Mouse (Mus musculus): ENCODE measurements around the gene Dync1h1. TPM values are rescaled to one million over a fixed set of nuclear protein-coding genes. Genes with fewer than 3 reads are reported as not detected.

The Dync1h1 gene
- total RNA-seq (2021) = 100 to 1,000 TPM; 337 to 350 TPM

GRCm38 (mm10) chr12:110601241-110602218 is at the start of gene Dync1h1:
TSS of gene Dync1h1 (plus strand) at chr12:110601452.
- intact Hi-C loops (cut with DNase I) = loop anchor here (5.0 kb wide), 1 partner anchor 241 kb away; the partner anchor contains the start of gene Mok
- DNase-seq (ENCODE audit: extremely low spot score in 1 of 2, low spot score in 2 of 2) = peak; percentile 91 to 97

- intact Hi-C loops (cut with DNase I) = no loop called here
- DNase-seq (ENCODE audit: extremely low spot score in 1 of 2, low spot score in 2 of 2) = no peak
Observed at GRCm38 (mm10) chr12:110552113-110552512, 49.1 kb upstream of the Dync1h1 start.

- intact Hi-C loops (cut with DNase I) = no loop called here
- DNase-seq (ENCODE audit: extremely low spot score in 1 of 2, low spot score in 2 of 2) = no peak
Observed at GRCm38 (mm10) chr12:110553362-110553761, 47.9 kb upstream of the Dync1h1 start.

- DNase-seq (ENCODE audit: extremely low spot score in 1 of 2, low spot score in 2 of 2) = no peak
- intact Hi-C loops (cut with DNase I) = no loop called here
Observed at GRCm38 (mm10) chr12:110555536-110556240, 45.6 kb upstream of the Dync1h1 start.

- no peak for DNase-seq (ENCODE audit: extremely low spot score in 1 of 2, low spot score in 2 of 2)
- intact Hi-C loops (cut with DNase I) = no loop called here
Observed at GRCm38 (mm10) chr12:110556861-110557628, 44.2 kb upstream of the Dync1h1 start.

GRCm38 (mm10) chr12:110558175-110558574 is 43.1 kb upstream of the Dync1h1 start:
- intact Hi-C loops (cut with DNase I) = no loop called here
- no peak for DNase-seq (ENCODE audit: extremely low spot score in 1 of 2, low spot score in 2 of 2)

DNA sequence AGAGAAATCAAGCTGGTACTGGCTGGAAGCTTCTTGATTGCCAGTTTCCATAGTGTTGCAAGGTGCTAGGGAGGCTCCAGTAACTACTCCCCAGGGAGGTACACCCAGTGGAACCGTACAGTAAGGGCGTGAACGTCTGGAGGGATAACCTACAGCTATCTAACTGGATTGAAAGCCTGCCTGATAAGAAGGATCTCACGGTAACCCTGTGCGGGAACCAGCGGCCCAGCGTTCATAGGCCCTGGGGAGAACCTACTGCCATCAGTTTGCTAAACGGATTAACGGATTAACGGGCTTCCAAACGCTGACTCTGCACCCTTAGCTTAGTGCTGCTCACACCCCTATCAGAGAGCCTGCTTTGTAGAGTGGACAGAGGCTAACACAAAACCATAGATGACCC is 37.9 kb upstream of the Dync1h1 start:
- DNase-seq (ENCODE audit: extremely low spot score in 1 of 2, low spot score in 2 of 2) = no peak
- intact Hi-C loops (cut with DNase I) = no loop called here

DNA sequence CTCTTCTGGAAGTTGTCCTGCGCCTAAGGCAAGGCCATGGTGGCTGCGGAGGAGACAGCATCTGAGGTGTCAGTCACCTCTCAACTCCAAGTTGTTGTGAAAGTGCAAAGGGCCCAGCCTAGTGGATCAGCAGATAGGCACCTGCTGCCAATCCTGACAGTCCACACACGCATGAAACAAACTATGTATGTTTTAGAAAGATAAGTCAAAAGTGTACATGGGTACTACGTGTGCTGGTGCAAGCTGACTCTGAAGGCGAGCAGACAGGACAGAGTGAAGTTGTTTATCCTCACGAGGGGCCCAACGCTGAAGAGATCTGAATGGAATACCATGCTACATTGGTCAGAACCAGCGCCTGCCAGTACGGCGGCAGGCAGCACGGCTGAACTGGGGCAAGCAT is 36.4 kb upstream of the Dync1h1 start:
- no peak for DNase-seq (ENCODE audit: extremely low spot score in 1 of 2, low spot score in 2 of 2)
- intact Hi-C loops (cut with DNase I) = no loop called here

- no peak for DNase-seq (ENCODE audit: extremely low spot score in 1 of 2, low spot score in 2 of 2)
Observed at GRCm38 (mm10) chr12:110566366-110566765, 34.9 kb upstream of the Dync1h1 start.

DNA sequence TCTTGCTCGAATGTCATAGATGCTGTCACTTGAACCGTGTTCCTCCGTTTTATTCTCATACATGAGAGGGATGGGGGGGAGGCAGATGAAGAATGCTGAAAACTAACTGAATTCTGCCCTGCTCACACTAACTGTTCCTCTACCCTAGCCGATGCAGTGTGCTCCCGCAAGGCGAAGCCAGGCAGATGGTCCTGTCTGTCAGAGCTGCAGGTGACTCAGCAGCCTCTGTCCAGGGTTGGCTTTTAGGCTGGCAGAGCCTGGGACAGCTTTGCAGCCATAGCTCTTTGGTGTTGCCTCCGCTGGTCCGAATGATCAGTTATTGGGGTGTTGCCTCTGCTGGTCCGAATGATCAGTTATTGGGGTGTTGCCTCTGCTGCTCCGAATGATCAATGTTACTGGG is 30.2 kb upstream of the Dync1h1 start:
- DNase-seq (ENCODE audit: extremely low spot score in 1 of 2, low spot score in 2 of 2) = no peak
- intact Hi-C loops (cut with DNase I) = no loop called here

More at GRCm38 (mm10) chr12:110566366-110566765, 34.9 kb upstream of the Dync1h1 start:
- intact Hi-C loops (cut with DNase I) = no loop called here

DNA sequence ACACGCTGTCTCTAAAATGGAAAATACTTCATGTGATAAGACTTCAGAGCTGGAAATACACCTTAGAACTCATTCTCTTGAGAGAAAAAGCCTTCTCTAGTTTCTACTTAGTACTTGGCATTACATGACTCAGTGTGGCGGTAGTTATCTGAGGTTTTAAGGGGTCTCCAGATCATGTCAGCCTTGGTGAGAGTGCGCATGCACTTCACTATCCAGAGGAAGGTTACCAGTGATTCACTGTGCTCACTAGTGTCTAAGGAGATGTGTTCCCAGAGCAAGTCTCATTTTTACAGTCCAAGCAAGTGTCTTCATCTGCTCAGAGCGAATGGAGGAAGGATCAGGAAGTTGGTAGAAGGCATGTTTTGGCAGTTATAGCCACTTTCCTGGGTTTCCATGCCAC is 28.9 kb upstream of the Dync1h1 start:
- no peak for DNase-seq (ENCODE audit: extremely low spot score in 1 of 2, low spot score in 2 of 2)
- intact Hi-C loops (cut with DNase I) = no loop called here

DNA sequence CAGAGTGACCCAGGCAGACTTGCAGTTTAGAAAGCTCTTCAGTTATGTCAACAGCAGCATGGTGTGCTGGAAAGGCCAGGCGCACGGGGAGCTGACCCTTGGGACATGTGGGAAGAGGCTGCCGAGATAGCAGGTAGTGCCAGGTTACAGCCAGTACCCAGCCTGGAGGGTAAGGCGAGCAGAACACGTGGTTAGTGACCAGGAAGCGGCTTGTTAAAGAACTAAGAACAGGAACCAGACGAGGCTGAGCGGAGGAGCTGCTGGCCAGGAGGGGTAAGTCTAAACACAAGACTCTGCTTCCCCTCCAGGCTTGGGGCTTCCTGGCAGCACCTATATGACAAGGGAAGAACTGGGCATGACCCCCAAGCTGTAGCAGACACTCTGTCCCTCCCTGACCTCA is 27.6 kb upstream of the Dync1h1 start:
- DNase-seq (ENCODE audit: extremely low spot score in 1 of 2, low spot score in 2 of 2) = no peak
- intact Hi-C loops (cut with DNase I) = no loop called here

DNA sequence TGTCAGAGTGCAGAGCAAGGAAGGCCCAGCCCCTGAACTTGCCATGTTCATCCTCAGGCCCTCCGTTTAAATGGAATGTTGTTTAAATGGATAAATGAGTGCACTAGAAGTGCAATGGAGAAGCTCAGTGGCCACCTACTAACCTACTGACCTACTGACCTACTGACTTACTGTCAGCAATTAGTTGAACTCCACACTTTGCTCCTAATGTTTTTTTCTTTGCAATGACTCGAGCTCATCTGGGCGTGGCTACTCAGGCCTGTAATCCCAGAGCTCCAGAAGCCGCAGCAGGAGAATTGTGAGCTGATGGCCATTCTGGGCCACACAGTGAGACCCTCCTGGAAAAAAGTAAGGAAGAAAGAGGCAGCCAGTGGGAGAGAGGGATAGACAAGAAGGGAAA is 25.3 kb upstream of the Dync1h1 start:
- DNase-seq (ENCODE audit: extremely low spot score in 1 of 2, low spot score in 2 of 2) = no peak
- intact Hi-C loops (cut with DNase I) = no loop called here

DNA sequence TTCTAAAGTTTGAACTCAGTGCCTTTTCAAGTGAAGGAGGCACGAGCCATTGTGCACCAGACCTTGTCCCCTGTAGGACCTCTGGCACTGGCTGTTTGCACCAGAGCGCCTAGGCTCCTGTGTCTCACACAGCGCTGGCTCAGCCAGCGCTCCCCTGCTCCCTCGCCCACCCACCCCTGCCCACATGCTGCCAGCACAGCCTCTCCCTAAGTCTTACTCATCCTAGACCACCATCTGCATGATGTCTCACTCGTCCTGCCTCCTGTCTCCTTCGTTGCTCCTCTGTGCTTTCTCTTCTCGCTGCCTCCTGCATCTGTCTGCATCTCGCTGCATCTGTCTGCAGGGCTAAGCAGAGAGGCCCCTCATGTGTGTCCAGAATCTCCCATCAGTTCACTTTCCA is 22.9 kb upstream of the Dync1h1 start:
- intact Hi-C loops (cut with DNase I) = no loop called here
- no peak for DNase-seq (ENCODE audit: extremely low spot score in 1 of 2, low spot score in 2 of 2)

GRCm38 (mm10) chr12:110588622-110589021 is 12.6 kb upstream of the Dync1h1 start:
- intact Hi-C loops (cut with DNase I) = no loop called here
- no peak for DNase-seq (ENCODE audit: extremely low spot score in 1 of 2, low spot score in 2 of 2)

DNA sequence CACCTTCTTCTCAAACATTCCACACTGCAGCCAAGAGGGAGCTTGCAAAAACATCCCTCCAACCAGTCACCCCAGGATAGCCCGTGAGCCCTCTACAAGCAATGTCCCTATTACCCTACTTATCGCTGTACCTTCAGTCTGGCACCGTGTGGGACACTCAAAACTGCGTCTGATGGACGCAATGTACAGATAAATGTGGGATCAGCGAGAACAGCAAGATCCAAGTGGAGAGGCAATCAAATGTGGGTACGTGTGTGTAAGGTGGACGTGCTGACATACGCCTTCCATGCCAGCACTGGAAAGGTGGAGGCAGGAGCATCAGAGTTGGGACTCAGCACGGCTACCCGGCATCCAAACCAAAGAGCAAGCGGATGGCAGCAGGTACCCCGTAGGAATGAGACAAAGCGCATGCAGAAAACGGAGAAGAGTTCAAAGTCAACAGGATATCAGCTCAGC is 10.4 kb upstream of the Dync1h1 start:
- no peak for DNase-seq (ENCODE audit: extremely low spot score in 1 of 2, low spot score in 2 of 2)
- intact Hi-C loops (cut with DNase I) = loop anchor here (5.0 kb wide), 1 partner anchor 144 kb away; the partner anchor contains the start of gene Ppp2r5c

DNA sequence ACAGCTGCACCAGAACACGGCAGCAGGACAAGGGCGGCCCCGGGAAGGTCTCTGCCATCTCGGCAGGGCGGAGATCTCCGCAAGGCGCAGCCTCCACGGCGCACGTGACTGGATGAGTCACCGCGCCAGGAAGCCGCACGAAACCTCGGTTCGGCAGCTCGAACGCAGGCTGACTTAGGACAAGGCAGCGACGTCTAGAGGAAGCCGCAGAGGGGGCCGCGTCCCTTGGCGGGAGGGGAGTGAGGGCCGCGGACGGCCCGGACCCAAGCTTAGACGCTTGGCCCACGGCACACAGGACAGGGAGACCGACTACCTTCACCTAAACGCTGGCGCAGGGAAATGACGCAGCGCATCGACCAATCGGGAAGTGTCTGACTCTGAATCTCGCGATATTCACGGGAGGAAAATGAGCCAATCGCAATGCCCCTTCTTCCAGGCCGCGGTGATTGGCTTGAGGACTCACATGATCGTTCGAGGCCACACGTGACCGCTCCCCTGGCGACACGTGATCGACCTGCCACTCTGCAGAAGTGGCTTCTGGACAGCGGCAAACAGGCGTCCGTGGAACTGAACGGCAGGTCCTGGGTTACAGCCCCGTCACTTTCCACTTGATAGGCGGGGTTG is 9.9 kb upstream of the Dync1h1 start:
- intact Hi-C loops (cut with DNase I) = loop anchor here (5.0 kb wide), 1 partner anchor 144 kb away; the partner anchor contains the start of gene Ppp2r5c

GRCm38 (mm10) chr12:110598527-110598926 is 2.7 kb upstream of the Dync1h1 start:
- intact Hi-C loops (cut with DNase I) = no loop called here
- peak; percentile 61 to 82 for DNase-seq (ENCODE audit: extremely low spot score in 1 of 2, low spot score in 2 of 2)

More for the DNA sequence above, 9.9 kb upstream of the Dync1h1 start:
- peak; percentile 99 to 100 for DNase-seq (ENCODE audit: extremely low spot score in 1 of 2, low spot score in 2 of 2)
